Mouse (Mus musculus) CD4-positive, CD25-positive, alpha-beta regulatory T cell, adult 2 months (primary cell): ENCODE results near the gene Hspa5.
A peak's percentile ranks its signal among the peaks of the same experiment; 100 is the strongest.
"Not testable (repeated sequence)": the region's sequence is repeated elsewhere in the genome, so short reads cannot be mapped to it uniquely, and the experiment has no call there.

ENCODE experiments used
- DNase-seq: peaks from one replicate; pipeline ENCODE4 v3.0.0-alpha.2; 2012; ENCODE audit warnings: low read depth, low spot score

Gene Hspa5

GRCm38 (mm10) chr2:34770951-34771350 lies 819 bp upstream of the Hspa5 start:
- DNase-seq = no peak

- DNase-seq = peak; percentile 91
Measured at GRCm38 (mm10) chr2:34772252-34773235, 774 bp downstream of the Hspa5 start.

GRCm38 (mm10) chr2:34773673-34774072 lies 1.9 kb downstream of the Hspa5 start:
- DNase-seq = peak; percentile 22

- peak; percentile 20 for DNase-seq
Measured at GRCm38 (mm10) chr2:34774493-34774892, 2.7 kb downstream of the Hspa5 start.

GRCm38 (mm10) chr2:34777237-34777868 lies 5.6 kb downstream of the Hspa5 start:
- DNase-seq = no peak

- DNase-seq = no peak
Measured at GRCm38 (mm10) chr2:34783064-34784020, 11.6 kb downstream of the Hspa5 start.

GRCm38 (mm10) chr2:34784085-34784484 lies 12.3 kb downstream of the Hspa5 start:
- DNase-seq = peak; percentile 83

GRCm38 (mm10) chr2:34790282-34790681 lies 18.5 kb downstream of the Hspa5 start:
- peak; percentile 87 for DNase-seq

GRCm38 (mm10) chr2:34792543-34792942 lies 20.8 kb downstream of the Hspa5 start:
- DNase-seq = not testable (repeated sequence)

- no peak for DNase-seq
Measured at GRCm38 (mm10) chr2:34794511-34794910, 22.7 kb downstream of the Hspa5 start.

GRCm38 (mm10) chr2:34795426-34795825 lies 23.7 kb downstream of the Hspa5 start:
- DNase-seq = no peak

- peak; percentile 93 for DNase-seq
Measured at GRCm38 (mm10) chr2:34799357-34800256, 27.8 kb downstream of the Hspa5 start, which contains the start of gene Rabepk. Gene Rabepk (minus strand): TSS chr2:34799912.

GRCm38 (mm10) chr2:34800371-34800770 lies 28.6 kb downstream of the Hspa5 start:
- DNase-seq = no peak

GRCm38 (mm10) chr2:34801516-34802482 lies 30.0 kb downstream of the Hspa5 start:
- DNase-seq = peak; percentile 100

GRCm38 (mm10) chr2:34802565-34803245 lies 30.9 kb downstream of the Hspa5 start:
- DNase-seq = peak; percentile 50

- no peak for DNase-seq
Measured at GRCm38 (mm10) chr2:34803746-34804145, 32.0 kb downstream of the Hspa5 start.

GRCm38 (mm10) chr2:34804172-34804571 lies 32.4 kb downstream of the Hspa5 start:
- no peak for DNase-seq

GRCm38 (mm10) chr2:34804815-34805214 lies 33.0 kb downstream of the Hspa5 start:
- no peak for DNase-seq
